18 mouse cellular contexts compared by ENCODE assay signal in genomic region chr1:45381866-45382265, GRCm38 (mm10).
A peak's percentile ranks its signal among the peaks of the same experiment; 100 is the strongest.
DNase-seq lines count a peak whose midpoint lies in the region; ATAC-seq and TF ChIP-seq lines count a peak whose summit lies in the region.
"Had no signal": no experiment of that assay in that cellular context is flagged by ENCODE, and none has a peak within 500 bp of the region (broad histone marks: within the 10 kb centered on the region; RNA-seq: fewer than 3 reads in every experiment).

No protein-coding gene starts in this region.

- no peaks in the 10 kb centered on the region for H3K9me3 ChIP-seq in heart, embryonic 12.5 days (replicated peaks)
- H3K9me3 ChIP-seq: embryonic facial prominence, embryonic 12.5 days; forebrain, embryonic 13.5 days; limb, embryonic 12.5 days; midbrain, embryonic 12.5 days had no signal

- peaks cover 12% of the 10 kb centered on the region; the same call in 1 of the 2 replicates for H3K36me3 ChIP-seq in heart, embryonic 12.5 days
- H3K36me3 ChIP-seq: midbrain, embryonic 12.5 days had no signal

- ATAC-seq in heart, embryonic 12.5 days (ENCODE audit: insufficient number of reproducible peaks, low FRiP score): no peak
- ATAC-seq: forebrain, embryonic 13.5 days; hindbrain, embryonic 16.5 days; intestine, embryonic 16.5 days had no signal

- no peak overlapping the region for H3K27ac ChIP-seq in gastrocnemius, adult 2 months
- no peak overlapping the region for H3K27ac ChIP-seq in heart, embryonic 12.5 days (ENCODE audit: poor library complexity, severe bottlenecking)
- H3K27ac ChIP-seq: embryonic facial prominence, embryonic 12.5 days; forebrain, embryonic 13.5 days; limb, embryonic 12.5 days; liver, embryonic 14.5 days; midbrain, embryonic 12.5 days had no signal

- no peak for TF ChIP-seq CTCF in gastrocnemius, adult 2 months (IDR thresholded peaks at IDR 0.05)
- no peak for TF ChIP-seq CTCF in brain, embryonic 14.5 days (IDR thresholded peaks at IDR 0.05; ENCODE audit: borderline replicate concordance, extremely low read depth, insufficient read depth, insufficient read length)

- H3K4me1 ChIP-seq in heart, embryonic 12.5 days (replicated peaks): no peaks in the 10 kb centered on the region
- H3K4me1 ChIP-seq: embryonic facial prominence, embryonic 12.5 days; forebrain, embryonic 13.5 days; limb, embryonic 12.5 days; midbrain, embryonic 12.5 days had no signal

- WGBS in heart, embryonic 12.5 days: 75% methylated on average over 2 of the region's 2 CpGs

- DNase-seq in gastrocnemius, adult 2 months: peak; percentile 35
- DNase-seq in gastrocnemius, postnatal 25 days: no peak
- peak; percentile 32 for DNase-seq in heart, postnatal 4 days
- peak; percentile 9 for DNase-seq in NIH3T3 (ENCODE audit: low read depth)
- peak; percentile 1 for DNase-seq in brain, embryonic 14.5 days (ENCODE audit: low read depth)
- DNase-seq in cerebellum, postnatal 36 days: no peak
- DNase-seq: adrenal gland, postnatal 36 days; cerebellum, adult 9-10 months; thymus, postnatal 14 days had no signal

- H3K4me2 ChIP-seq in heart, embryonic 12.5 days: no peak overlapping the region
- H3K4me2 ChIP-seq: embryonic facial prominence, embryonic 12.5 days; forebrain, embryonic 13.5 days; limb, embryonic 12.5 days; midbrain, embryonic 12.5 days had no signal

- no peak overlapping the region for H3K4me3 ChIP-seq in gastrocnemius, adult 2 months
- H3K4me3 ChIP-seq in heart, embryonic 12.5 days: no peak overlapping the region
- H3K4me3 ChIP-seq: embryonic facial prominence, embryonic 12.5 days; erythroblast, embryonic 14.5 days; forebrain, embryonic 13.5 days; limb, embryonic 12.5 days; midbrain, embryonic 12.5 days had no signal

- no peak overlapping the region for H3K9ac ChIP-seq in heart, embryonic 12.5 days
- H3K9ac ChIP-seq: embryonic facial prominence, embryonic 12.5 days; forebrain, embryonic 13.5 days; limb, embryonic 12.5 days; liver, embryonic 14.5 days; midbrain, embryonic 12.5 days had no signal

- H3K27me3 ChIP-seq in heart, embryonic 12.5 days (replicated peaks): no peaks in the 10 kb centered on the region
- H3K27me3 ChIP-seq: embryonic facial prominence, embryonic 12.5 days; forebrain, embryonic 13.5 days; limb, embryonic 12.5 days; midbrain, embryonic 12.5 days had no signal

- intact Hi-C loops in gastrocnemius, adult 2 months (cut with DNase I): loop anchor here (5.0 kb wide), 1 partner anchor 50 kb away; no protein-coding TSS in a partner anchor

- TF ChIP-seq POLR2A in brain, embryonic 14.5 days (IDR thresholded peaks at IDR 0.05; ENCODE audit: borderline replicate concordance, extremely low read depth, insufficient read depth, insufficient read length, poor library complexity, severe bottlenecking): no peak

Comparison
In these comparisons a context has a peak if more than half of its experiments do, and no peak if none do; other contexts are left out.
1. DNase-seq: peak in gastrocnemius, adult 2 months (single experiment), heart, postnatal 4 days (single experiment), NIH3T3 (single experiment) and brain, embryonic 14.5 days (single experiment); none in gastrocnemius, postnatal 25 days (single experiment) and cerebellum, postnatal 36 days (0 of 2).